14 mouse cellular contexts compared by ENCODE assay signal in genomic region chr12:39560734-39561446, GRCm38 (mm10).
"Had no signal": no experiment of that assay in that cellular context is flagged by ENCODE, and none has a peak within 500 bp of the region (broad histone marks: within the 10 kb centered on the region; RNA-seq: fewer than 3 reads in every experiment).

No protein-coding gene starts in this region.

- H3K27ac ChIP-seq: kidney, embryonic 15.5 days; left cerebral cortex, adult 2 months; liver, embryonic 13.5 days; midbrain, embryonic 12.5 days; midbrain, embryonic 15.5 days; neural tube, embryonic 13.5 days had no signal

- H3K9me3 ChIP-seq: kidney, embryonic 15.5 days; liver, embryonic 13.5 days; midbrain, embryonic 12.5 days; midbrain, embryonic 15.5 days; neural tube, embryonic 13.5 days had no signal

- H3K9ac ChIP-seq: kidney, embryonic 15.5 days; liver, embryonic 13.5 days; midbrain, embryonic 12.5 days; midbrain, embryonic 15.5 days; neural tube, embryonic 13.5 days had no signal

- H3K27me3 ChIP-seq: kidney, embryonic 15.5 days; liver, embryonic 13.5 days; midbrain, embryonic 12.5 days; midbrain, embryonic 15.5 days; neural tube, embryonic 13.5 days had no signal

- H3K36me3 ChIP-seq: kidney, embryonic 15.5 days; liver, embryonic 13.5 days; midbrain, embryonic 12.5 days; midbrain, embryonic 15.5 days; neural tube, embryonic 13.5 days had no signal

- H3K4me2 ChIP-seq: kidney, embryonic 15.5 days; liver, embryonic 13.5 days; midbrain, embryonic 12.5 days; midbrain, embryonic 15.5 days; neural tube, embryonic 13.5 days had no signal

- DNase-seq: kidney, adult 11 months; kidney, adult 8-10 months; kidney, postnatal 10 days; kidney, postnatal 36 days; layer of hippocampus, postnatal 36 days; liver, embryonic 13.5 days; lung, adult 2 months; lung, postnatal 36 days; thymus, postnatal 25 days had no signal

- H3K4me1 ChIP-seq: kidney, embryonic 15.5 days; liver, embryonic 13.5 days; midbrain, embryonic 12.5 days; midbrain, embryonic 15.5 days; neural tube, embryonic 13.5 days had no signal

- H3K4me3 ChIP-seq: kidney, embryonic 15.5 days; left cerebral cortex, adult 2 months; liver, embryonic 13.5 days; midbrain, embryonic 12.5 days; midbrain, embryonic 15.5 days; neural tube, embryonic 13.5 days had no signal

- ATAC-seq: midbrain, embryonic 15.5 days had no signal
